Mouse (Mus musculus) embryo, embryonic 10 days (tissue): ENCODE results near the gene Ttc5.
A peak's percentile ranks its signal among the peaks of the same experiment; 100 is the strongest.
"Not testable (repeated sequence)": the region's sequence is repeated elsewhere in the genome, so short reads cannot be mapped to it uniquely, and the experiment has no call there.

Source experiments
- DNase-seq: peaks from one replicate; pipeline ENCODE4 v3.0.0-alpha.2; 2015; ENCODE audit warnings: low spot score

Gene Ttc5

DNA sequence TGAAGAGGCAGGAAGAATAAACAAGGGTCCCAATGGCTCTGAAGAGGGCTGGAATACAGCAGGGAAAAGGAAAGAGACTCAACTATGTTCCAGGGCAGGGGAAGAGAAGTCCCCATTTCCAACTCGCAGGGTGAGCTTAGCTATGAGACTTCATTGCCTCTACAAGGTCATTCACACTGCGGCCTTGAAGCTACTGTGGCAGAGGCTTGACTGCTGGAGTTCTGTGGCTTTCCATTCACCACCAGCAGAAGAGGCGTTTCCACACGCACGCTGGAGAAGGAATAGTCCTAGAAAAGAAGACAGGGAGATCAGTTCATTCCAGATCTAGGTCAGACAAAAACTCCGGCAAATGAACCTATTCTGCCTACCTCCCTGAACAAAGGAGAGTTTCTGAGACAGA lies 19.6 kb downstream of the Ttc5 start:
- no peak for DNase-seq

DNA sequence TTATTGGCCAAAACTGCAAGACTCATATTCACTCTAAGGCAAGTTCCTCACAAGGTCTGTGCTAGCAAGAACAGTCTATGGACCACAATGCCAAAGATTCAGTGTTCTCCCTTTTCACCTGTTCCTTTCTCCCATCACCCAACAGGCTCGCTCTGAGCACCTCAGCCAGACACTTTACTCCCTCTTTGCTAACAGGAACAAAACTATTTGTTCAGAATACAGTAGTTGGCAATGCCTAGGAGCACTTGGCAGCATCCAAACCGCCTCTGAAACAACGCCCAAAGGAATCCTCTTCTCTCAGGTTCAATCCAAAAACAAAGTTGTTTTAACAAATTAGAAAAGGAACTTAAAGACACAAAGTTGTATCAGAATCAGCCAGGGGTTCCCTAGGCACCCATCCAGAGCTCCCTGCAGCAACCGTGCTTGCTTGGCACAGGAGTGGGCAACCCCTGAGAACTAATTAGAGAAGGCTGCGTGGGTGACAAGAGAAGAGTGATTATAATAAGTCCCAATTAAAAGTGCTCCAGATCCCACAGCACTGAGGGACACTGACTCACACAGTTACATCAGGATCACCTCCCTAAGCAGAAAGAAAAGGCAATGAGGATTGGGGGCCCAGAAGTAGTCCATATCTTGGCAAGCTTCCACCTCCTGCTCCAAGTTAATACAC lies 26.8 kb downstream of the Ttc5 start:
- DNase-seq: no peak

DNA sequence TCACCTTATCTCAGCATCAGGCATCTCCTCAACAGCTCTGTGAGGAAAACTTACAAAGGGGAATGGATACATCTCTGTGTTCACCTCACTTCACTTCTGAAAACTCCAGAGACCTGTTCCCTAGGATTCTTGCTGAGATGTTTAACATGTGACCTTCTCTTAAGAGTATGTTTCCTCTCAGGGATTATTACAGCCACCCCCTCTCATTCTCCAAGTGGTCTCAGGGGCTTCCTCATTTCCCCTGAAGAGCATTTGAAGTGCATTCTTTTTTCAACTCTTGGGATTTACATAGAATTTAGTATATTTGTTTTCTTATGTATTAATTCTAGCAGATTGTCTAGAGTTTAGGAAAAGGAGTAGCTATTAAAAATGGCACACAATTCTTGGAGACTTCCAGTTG lies 40.3 kb downstream of the Ttc5 start, which contains the start of gene Olfr749:
Gene Olfr749 (minus strand): TSS at position 101 of the 400 bp plus-strand sequence.
- DNase-seq: no peak

DNA sequence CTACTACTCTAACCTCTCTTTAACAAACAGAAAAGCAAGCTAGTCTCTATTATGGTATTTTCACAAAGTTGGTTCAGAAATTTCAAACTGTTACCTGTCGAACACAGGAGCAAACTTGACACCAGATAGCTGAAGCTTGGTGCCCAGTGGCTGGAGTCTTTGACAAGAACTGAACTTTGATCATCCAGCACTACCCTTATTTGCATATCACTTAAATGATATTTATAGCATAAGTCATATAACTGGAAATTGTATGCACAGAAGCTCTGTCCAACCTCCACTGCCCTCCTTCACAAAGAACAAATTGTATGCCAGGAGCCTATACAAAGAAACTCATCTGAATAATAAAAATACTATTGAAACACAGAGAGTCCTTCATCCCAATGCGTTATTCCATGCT lies 43.7 kb downstream of the Ttc5 start:
- no peak for DNase-seq

DNA sequence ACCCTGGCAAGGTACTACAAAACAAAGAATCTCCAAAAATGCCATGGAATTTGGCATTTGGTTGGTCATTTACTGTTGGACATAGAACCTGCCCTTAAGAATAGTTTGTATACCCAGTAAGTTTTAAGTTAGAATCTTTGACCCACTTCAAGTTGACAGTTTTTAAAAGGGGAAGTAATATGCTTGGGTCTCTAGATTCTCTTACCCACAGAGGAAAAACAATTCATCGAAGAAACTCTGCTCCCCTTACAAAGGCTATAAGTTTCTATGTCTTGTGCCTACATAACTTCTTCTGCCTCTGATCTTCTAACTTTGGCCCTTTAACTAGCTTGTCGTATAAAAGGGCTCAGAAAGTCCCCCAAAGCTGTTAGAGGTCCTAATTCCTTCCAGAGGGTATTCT lies 45.0 kb downstream of the Ttc5 start:
- no peak for DNase-seq

DNA sequence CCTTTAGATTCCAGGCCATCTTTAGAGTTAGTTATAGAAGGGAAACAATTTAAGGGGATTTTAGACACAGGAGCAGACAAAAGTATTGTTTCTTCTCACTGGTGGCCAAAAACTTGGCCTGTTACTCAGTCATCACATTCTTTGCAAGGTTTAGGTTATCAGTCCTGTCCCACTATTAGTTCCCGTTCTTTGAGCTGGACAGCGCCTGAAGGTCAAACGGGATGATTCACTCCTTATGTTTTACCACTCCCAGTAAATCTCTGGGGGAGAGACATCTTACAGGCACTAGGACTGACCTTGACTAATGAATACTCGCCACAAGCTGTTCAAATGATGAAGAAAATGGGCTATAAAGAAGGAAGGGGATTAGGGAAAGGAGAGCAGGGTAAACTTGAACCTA lies 62.9 kb downstream of the Ttc5 start:
- DNase-seq: not testable (repeated sequence)

DNA sequence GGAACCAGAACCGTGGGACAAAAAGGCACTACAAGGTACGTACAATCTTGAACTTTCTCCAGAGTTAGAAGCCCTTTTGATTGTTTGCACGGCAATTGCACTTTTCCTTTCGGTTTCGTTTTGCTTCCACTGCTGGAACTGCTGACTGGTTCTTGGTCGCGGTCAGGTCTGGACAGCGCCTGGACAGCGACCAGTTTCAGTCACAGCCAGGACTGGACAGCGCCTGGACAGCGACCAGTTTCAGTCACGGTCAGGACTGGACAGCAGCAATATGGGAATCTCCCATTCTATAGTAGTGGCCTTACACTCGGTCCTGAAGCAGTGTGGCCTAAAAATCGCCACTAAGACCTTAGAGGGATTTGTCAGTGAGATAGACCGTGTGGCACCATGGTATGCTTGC lies 65.4 kb downstream of the Ttc5 start:
- DNase-seq: peak; percentile 5
